Mouse (Mus musculus) kidney, embryonic 16.5 days (tissue): ENCODE measurements around the gene Frmd6. TPM values are rescaled to one million over a fixed set of nuclear protein-coding genes. Genes with fewer than 3 reads are reported as not detected.

Source experiments
- ATAC-seq: fragments of 200-750 bp; cut with Nextera tagmentation; 2 replicates; pipeline ENCODE4 v1.8.0; 2017; ENCODE audit warnings: moderate TSS enrichment; ENCODE audit not compliant: low FRiP score, low TSS enrichment
- H3K27ac ChIP-seq: fragments of 300-500 bp; sonication (generic); 2 replicates; pipeline ENCODE4 v1.5.1; 2014; ENCODE audit warnings: low read length
- H3K27me3 ChIP-seq: fragments of 300-500 bp; sonication (generic); 2 replicates; pipeline ENCODE4 v1.6.1; 2014; ENCODE audit warnings: low read length, control low read depth, mixed read lengths; ENCODE audit not compliant: insufficient read depth
- H3K36me3 ChIP-seq: fragments of 300-500 bp; sonication (generic); 2 replicates; pipeline ENCODE4 v1.6.1; 2014; ENCODE audit warnings: low read length, control low read depth, mixed read lengths; ENCODE audit not compliant: insufficient read depth
- H3K4me1 ChIP-seq: fragments of 300-500 bp; sonication (generic); 2 replicates; pipeline ENCODE4 v1.6.1; 2014; ENCODE audit warnings: low read length, control low read depth, mixed read lengths; ENCODE audit not compliant: insufficient read depth
- H3K4me2 ChIP-seq: fragments of 300-500 bp; sonication (generic); replicated peaks from 2 replicates; pipeline ENCODE4 v1.6.1; 2014; ENCODE audit warnings: low read depth, low read length
- H3K4me3 ChIP-seq: fragments of 300-500 bp; sonication (generic); 2 replicates; pipeline ENCODE4 v1.5.1; 2014; ENCODE audit warnings: mild to moderate bottlenecking, low read length
- H3K9ac ChIP-seq: fragments of 300-500 bp; sonication (generic); replicated peaks from 2 replicates; pipeline ENCODE4 v1.6.1; 2014; ENCODE audit warnings: low read length
- H3K9me3 ChIP-seq: fragments of 300-500 bp; sonication (generic); 2 replicates; pipeline ENCODE4 v1.6.1; 2016; ENCODE audit warnings: low read length, control low read depth
- WGBS: fragments of 180-500 bp; shearing (Covaris S2); extraction: QIAGEN DNeasy Blood & Tissue Kit; methylation state at CpG from one replicate; pipeline ENCODE4 v1.1.7; 2014; 5-methylcytosine and 5-hydroxymethylcytosine counted together
- polyA plus RNA-seq: library from polyadenylated mRNA; unstranded; fragments of >200 nt; fragmentation: Nextera tagmentation; extraction: Ambion mirVana; gene quantifications from 2 replicates; pipeline ENCODE4 v1.2.1, GENCODE M21; 2015

The Frmd6 gene
- polyA plus RNA-seq, 1 experiment from 2014 or later: 22.7 TPM

DNA sequence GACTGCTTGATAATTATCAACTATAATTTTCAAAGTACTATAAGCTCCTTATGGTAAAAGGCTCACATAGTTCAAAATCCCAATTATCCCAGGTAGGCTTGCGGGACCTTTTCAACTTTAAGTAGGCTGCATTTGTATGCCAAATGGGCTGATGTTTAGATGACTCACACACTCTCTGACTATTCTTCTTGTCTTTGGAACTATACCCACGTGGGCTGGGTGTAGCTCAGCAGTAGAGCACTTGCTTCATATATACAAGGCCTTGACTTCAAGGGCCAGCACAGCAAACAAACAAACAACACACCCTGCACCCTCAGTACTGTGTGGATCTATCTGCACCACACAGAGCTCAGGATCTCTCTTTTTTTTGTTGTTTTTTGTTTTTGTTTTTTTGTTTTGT is 20.3 kb upstream of the Frmd6 start:
- WGBS: 70% methylated on average over 2 of the region's 2 CpGs
- H3K4me3 ChIP-seq: no peak overlapping the region

DNA sequence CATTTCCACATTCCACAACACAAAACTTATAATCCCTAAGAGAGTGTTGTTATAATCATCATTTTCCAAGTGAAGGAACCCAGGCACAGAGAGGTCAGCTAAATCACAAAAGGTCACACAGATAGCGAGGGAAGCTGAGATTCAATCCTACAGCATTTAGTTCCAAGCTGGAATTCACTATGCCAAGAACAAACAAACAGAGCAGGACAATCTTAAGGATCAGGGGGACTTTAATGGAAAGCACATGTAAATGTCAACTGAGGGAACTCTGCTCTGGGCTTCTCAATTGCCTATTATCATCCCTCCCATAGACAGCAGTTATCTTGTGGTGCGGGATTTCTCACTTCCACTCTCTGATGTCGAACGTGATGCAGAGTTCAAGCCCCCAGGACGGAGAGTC is 17.8 kb upstream of the Frmd6 start:
- Histone ChIP-seq H3K9ac (no peak overlapping the region), H3K4me3 (no peak overlapping the region), H3K36me3 (no peaks in the 10 kb centered on the region), H3K9me3 (no peaks in the 10 kb centered on the region), H3K4me2 (no peak overlapping the region), H3K4me1 (no peaks in the 10 kb centered on the region), H3K27me3 (no peaks in the 10 kb centered on the region), H3K27ac (no peak overlapping the region)
- WGBS: 28% methylated on average over 5 of the region's 5 CpGs
- no peak for ATAC-seq

More for the DNA sequence above, 20.3 kb upstream of the Frmd6 start:
- H3K36me3 ChIP-seq: no peaks in the 10 kb centered on the region
- no peaks in the 10 kb centered on the region for H3K27me3 ChIP-seq
- H3K9ac ChIP-seq: no peak overlapping the region
- no peak overlapping the region for H3K4me2 ChIP-seq
- H3K27ac ChIP-seq: no peak overlapping the region
- H3K4me1 ChIP-seq: peaks cover 3% of the 10 kb centered on the region; the same call in 1 of the 2 replicates
- no peak for ATAC-seq
- no peaks in the 10 kb centered on the region for H3K9me3 ChIP-seq

DNA sequence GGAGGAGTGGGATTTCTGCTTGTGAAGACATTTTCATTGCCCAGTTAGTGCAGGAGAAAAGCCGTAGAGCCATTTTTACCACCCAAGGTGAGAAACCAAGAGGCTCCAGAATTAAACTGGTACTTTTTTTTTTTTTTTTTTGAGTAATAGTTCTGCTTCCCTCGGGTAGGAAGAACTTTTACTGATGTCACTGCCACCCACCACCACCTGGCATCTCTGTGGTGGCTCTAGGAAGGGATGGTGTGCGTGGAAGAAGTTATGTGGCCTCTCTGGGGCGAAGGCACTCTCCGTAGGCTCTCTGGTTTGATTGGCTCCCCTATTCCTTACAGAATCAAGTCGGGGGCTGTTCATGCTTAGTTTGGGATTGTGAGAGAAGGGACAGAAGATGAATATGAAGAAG is 17.3 kb upstream of the Frmd6 start:
- H3K36me3 ChIP-seq: no peaks in the 10 kb centered on the region
- no peak overlapping the region for H3K9ac ChIP-seq
- no peaks in the 10 kb centered on the region for H3K4me1 ChIP-seq
- no peaks in the 10 kb centered on the region for H3K27me3 ChIP-seq
- H3K27ac ChIP-seq: no peak overlapping the region
- H3K4me3 ChIP-seq: no peak overlapping the region
- no peak overlapping the region for H3K4me2 ChIP-seq
- ATAC-seq: no peak
- 60% methylated on average over 6 of the region's 6 CpGs for WGBS
- H3K9me3 ChIP-seq: no peaks in the 10 kb centered on the region

DNA sequence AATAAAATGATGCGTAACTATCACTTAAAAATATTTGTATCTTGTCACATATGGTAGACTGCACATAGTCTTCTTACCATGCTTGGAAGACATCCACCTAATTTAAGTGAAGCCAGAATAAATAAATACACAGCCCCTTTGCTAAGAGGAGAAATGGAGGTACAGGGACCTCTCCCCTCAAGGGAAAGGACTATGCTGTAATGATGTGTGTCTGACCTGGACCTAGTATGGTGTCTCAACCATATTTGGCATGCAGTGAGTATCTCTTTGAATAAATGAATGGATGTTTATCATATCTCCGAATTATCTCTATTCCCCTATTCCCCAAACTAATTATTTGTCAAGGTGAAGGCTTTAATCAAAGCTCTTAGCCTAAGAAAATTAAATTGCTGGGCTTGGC is 15.4 kb upstream of the Frmd6 start:
- WGBS: 88% methylated on average over 2 of the region's 2 CpGs

DNA sequence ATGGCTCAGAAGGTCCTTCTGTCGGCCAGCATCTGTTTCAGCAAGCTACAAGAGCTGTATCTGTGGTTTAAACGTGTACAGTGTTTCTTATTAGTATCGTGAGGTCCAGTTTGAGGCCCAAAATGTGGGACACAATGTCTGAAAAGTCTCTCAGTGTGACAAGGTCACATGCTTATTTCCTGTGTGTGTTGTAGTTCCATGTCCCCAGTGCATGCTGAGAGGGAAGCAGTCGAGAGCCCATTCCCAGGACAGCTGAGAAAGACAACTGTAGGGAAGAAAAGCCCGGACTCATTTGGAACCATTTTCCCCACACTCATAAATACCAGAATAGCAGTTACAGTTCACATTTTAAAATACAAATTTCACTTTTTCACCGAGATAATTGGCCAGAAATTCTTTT is 13.5 kb upstream of the Frmd6 start:
- H3K4me1 ChIP-seq: no peaks in the 10 kb centered on the region
- H3K4me3 ChIP-seq: no peak overlapping the region
- ATAC-seq: no peak
- 53% methylated on average over 6 of the region's 6 CpGs for WGBS
- H3K27me3 ChIP-seq: no peaks in the 10 kb centered on the region
- no peak overlapping the region for H3K4me2 ChIP-seq
- no peaks in the 10 kb centered on the region for H3K36me3 ChIP-seq
- no peak overlapping the region for H3K9ac ChIP-seq
- peak overlapping the region; percentile 61; the same call in 1 of the 2 replicates for H3K27ac ChIP-seq
- no peaks in the 10 kb centered on the region for H3K9me3 ChIP-seq

More for the DNA sequence above, 15.4 kb upstream of the Frmd6 start:
- H3K4me1 ChIP-seq: no peaks in the 10 kb centered on the region
- no peak overlapping the region for H3K4me2 ChIP-seq
- no peaks in the 10 kb centered on the region for H3K36me3 ChIP-seq
- H3K27me3 ChIP-seq: no peaks in the 10 kb centered on the region
- no peak overlapping the region for H3K4me3 ChIP-seq
- no peak overlapping the region for H3K9ac ChIP-seq
- no peak overlapping the region for H3K27ac ChIP-seq
- ATAC-seq: no peak
- H3K9me3 ChIP-seq: no peaks in the 10 kb centered on the region

DNA sequence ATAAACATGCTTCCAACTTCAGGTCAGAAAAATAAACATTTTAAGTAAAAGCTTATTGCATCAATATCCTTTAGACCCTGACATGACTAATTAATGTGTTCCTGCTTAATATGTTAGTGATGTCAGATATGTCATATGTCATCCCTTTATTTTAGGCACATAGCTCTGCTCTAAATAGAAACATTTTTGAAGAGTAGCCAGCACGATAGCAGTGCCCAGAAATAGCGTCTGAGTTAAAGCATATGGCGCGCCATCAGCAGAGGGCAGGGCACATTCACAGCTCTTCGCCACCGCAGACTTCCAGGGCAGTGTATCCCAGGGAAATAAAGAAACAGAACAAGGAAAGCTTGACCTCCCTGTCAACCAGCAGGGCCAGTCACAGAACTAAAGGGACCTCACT is 13.1 kb upstream of the Frmd6 start:
- no peak overlapping the region for H3K4me3 ChIP-seq
- no peaks in the 10 kb centered on the region for H3K36me3 ChIP-seq
- no peak for ATAC-seq
- H3K4me1 ChIP-seq: no peaks in the 10 kb centered on the region
- no peaks in the 10 kb centered on the region for H3K9me3 ChIP-seq
- no peak overlapping the region for H3K27ac ChIP-seq
- no peaks in the 10 kb centered on the region for H3K27me3 ChIP-seq
- H3K4me2 ChIP-seq: no peak overlapping the region
- H3K9ac ChIP-seq: no peak overlapping the region
- 59% methylated on average over 6 of the region's 6 CpGs for WGBS

DNA sequence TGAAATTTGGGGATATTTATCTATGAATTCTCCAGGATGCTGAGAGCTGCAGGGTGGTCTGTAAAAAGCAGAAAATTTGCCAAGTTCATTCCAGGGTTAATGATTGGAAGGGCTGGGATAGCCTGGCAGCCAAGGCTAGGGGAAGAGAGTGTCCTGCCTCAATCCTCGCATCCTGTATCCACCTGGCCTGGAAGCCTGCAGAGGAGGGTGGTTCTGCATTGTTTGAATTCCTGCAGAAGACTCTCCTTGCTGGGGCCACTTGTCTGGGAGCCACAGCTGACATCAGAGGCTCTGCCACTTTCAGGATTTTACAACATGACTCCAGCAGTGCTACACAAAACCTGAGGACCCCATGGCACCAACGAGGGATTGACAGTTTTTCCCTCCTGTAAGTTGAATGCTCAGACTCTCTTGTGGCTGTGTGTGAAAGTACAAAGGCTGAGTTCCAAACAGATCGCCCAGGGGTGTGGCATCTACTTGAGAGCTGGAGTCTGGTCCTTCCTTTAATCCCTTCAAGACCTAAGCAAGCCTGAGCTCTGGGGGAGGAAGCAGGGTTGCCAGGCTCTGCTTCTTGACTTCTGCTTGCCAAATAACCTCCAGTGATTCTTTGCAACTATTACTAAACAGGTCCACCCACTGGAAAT is 12.4 kb upstream of the Frmd6 start:
- Histone ChIP-seq H3K9me3 (no peaks in the 10 kb centered on the region), H3K4me2 (no peak overlapping the region), H3K4me3 (no peak overlapping the region), H3K4me1 (no peaks in the 10 kb centered on the region), H3K36me3 (no peaks in the 10 kb centered on the region), H3K27ac (no peak overlapping the region), H3K9ac (no peak overlapping the region), H3K27me3 (no peaks in the 10 kb centered on the region)
- 22% methylated on average over 3 of the region's 3 CpGs for WGBS
- no peak for ATAC-seq

DNA sequence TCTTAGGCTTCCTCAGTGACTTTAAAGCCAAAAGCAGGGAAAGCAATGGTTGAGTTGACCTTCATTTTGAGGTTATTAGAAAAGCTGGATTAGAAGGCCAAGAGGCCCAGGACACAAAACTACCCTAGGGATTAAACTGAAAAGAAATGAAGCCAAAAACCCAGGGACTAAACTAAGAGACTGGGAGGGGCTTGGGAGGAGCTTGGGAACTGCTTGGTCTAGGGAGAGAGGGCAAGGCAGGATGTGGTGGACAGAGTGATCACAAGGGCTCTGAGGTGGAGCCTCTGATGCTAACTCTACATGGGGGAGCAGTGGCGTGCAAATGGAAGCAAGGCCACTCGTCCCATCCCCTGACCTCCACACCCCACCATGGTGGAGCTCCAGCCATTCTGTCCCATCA is 8.6 kb upstream of the Frmd6 start:
- WGBS: 82% methylated on average over 2 of the region's 2 CpGs
- no peaks in the 10 kb centered on the region for H3K4me1 ChIP-seq
- no peak overlapping the region for H3K9ac ChIP-seq
- no peaks in the 10 kb centered on the region for H3K36me3 ChIP-seq
- no peak for ATAC-seq
- no peaks in the 10 kb centered on the region for H3K27me3 ChIP-seq
- no peak overlapping the region for H3K4me2 ChIP-seq
- H3K9me3 ChIP-seq: no peaks in the 10 kb centered on the region
- H3K27ac ChIP-seq: no peak overlapping the region
- no peak overlapping the region for H3K4me3 ChIP-seq

DNA sequence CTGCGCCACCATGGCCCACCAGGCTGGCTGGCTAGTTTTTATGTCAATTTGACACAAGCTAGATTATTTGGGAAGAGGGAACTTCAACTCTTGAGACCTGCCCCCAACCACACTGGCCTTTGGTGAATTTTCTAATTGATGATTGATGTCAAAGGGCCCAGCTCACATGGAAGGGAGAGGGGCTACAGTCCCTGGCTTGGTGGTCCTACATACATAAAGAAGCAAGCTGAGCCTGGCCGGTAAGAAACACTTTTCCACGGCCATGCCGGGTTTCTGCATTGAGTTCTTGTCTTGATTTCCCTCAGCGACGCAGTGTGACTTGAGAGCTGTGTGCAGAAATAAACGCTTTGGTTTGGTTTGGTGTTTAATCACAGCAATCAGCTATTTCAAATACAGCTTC is 1.3 kb upstream of the Frmd6 start:
- peaks cover 17% of the 10 kb centered on the region for H3K4me1 ChIP-seq
- ATAC-seq: no peak
- 0 out of 2 replicates have a peak overlapping the region, but pooled peaks have one; percentile 82 for H3K4me2 ChIP-seq
- WGBS: 57% methylated on average over 7 of the region's 7 CpGs
- no peak overlapping the region for H3K27ac ChIP-seq
- no peaks in the 10 kb centered on the region for H3K9me3 ChIP-seq
- no peaks in the 10 kb centered on the region for H3K27me3 ChIP-seq
- H3K9ac ChIP-seq: no peak overlapping the region
- H3K36me3 ChIP-seq: no peaks in the 10 kb centered on the region
- no peak overlapping the region for H3K4me3 ChIP-seq

DNA sequence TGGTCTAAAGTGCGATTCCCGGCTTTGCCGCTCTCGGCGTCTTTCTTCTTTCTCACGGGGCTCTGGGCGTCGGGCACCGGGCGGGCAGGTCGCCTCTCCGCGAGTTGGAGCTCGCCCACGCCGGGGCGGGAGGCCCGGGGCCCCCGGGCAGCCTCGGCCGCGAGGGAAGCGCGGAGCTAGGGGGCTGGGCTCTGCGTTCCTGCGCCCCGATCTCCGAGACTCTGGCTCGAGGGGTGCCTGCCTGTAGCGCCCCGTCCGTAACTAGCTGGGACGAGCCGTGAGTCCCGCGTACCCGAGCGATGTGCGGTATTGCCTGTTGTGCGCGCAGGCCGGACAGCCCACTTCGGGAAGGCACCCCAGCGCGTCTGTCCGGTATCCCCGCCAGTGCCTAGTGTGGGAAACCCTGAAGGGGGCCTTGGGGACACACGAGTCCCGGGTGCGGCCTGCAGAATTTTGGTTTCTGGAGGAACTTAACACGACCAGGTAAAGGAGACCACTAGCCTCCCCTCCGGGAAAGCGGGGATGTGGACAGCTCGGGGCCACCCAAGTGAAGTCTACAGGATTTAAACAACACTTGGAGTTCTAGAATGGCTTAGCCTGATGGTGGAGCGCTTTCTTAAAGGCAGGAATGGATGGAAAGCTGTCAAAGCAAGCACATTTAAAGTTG is 470 bp downstream of the Frmd6 start:
- H3K27ac ChIP-seq: peak overlapping the region; percentile 98
- no peak for ATAC-seq
- H3K9ac ChIP-seq: peak overlapping the region; percentile 92
- WGBS: under 1% methylated on average over 55 of the region's 55 CpGs
- H3K27me3 ChIP-seq: no peaks in the 10 kb centered on the region
- H3K4me2 ChIP-seq: peak overlapping the region; percentile 75
- no peaks in the 10 kb centered on the region for H3K36me3 ChIP-seq
- H3K9me3 ChIP-seq: no peaks in the 10 kb centered on the region
- peaks cover 22% of the 10 kb centered on the region for H3K4me1 ChIP-seq
- peak overlapping the region; percentile 74 for H3K4me3 ChIP-seq
